Mouse (Mus musculus) kidney, adult 2 months (tissue): ENCODE data around the gene Mknk1.

ENCODE experiments used
- CTCF ChIP-seq: fragments of 200-500 bp; conservative IDR thresholded peaks from 2 replicates; pipeline ENCODE4 v1.5.1; 2011; ENCODE audit warnings: low read depth, mild to moderate bottlenecking, control low read depth, low read length, moderate library complexity, mixed read lengths; ENCODE audit not compliant: insufficient read depth, insufficient read length
- POLR2A ChIP-seq: fragments of 200-500 bp; IDR thresholded peaks from one replicate; pipeline ENCODE4 v1.6.1; 2011; ENCODE audit warnings: low read depth, low read length, control low read depth

GRCm38 (mm10) chr4:115863880-115864279 is 24.9 kb downstream of the Mknk1 start:
- no peak for TF ChIP-seq CTCF
- no peak for TF ChIP-seq POLR2A
